Mouse (Mus musculus): ENCODE results near the gene Hoxa11. TPM values are rescaled to one million over a fixed set of nuclear protein-coding genes. Genes with fewer than 3 reads are reported as not detected.

The Hoxa11 gene
- polyA plus RNA-seq, 1 experiment = not detected

GRCm38 (mm10) chr6:52217895-52218642, 27.5 kb downstream of the Hoxa11 start:
- H3K27me3 ChIP-seq (ENCODE audit: control insufficient read depth, insufficient read depth, low read length) = peaks cover 12% of the 10 kb centered on the region; the same call in 1 of the 2 replicates
- no peaks in the 10 kb centered on the region for H3K4me1 ChIP-seq (ENCODE audit: control insufficient read depth, insufficient read depth, low read length)
- no peak for DNase-seq
- no peak overlapping the region for H3K4me3 ChIP-seq (replicated peaks; ENCODE audit: insufficient read depth, low read depth, low read length)
- H3K27ac ChIP-seq (ENCODE audit: insufficient read depth, low read length) = no peak overlapping the region
- no peak for TF ChIP-seq CTCF (IDR thresholded peaks at IDR 0.05; ENCODE audit: borderline replicate concordance, insufficient read depth, low read depth, low read length)
- TF ChIP-seq POLR2A (IDR thresholded peaks at IDR 0.05; ENCODE audit: borderline replicate concordance, insufficient read depth, low read length) = no peak
- WGBS = 9% methylated on average over 23 of the region's 23 CpGs

- Histone ChIP-seq H3K27ac (ENCODE audit: insufficient read depth, low read length) (no peak overlapping the region), H3K4me3 (replicated peaks; ENCODE audit: insufficient read depth, low read depth, low read length) (no peak overlapping the region), H3K27me3 (ENCODE audit: control insufficient read depth, insufficient read depth, low read length) (peaks cover 15% of the 10 kb centered on the region; the same call in 1 of the 2 replicates), H3K4me1 (ENCODE audit: control insufficient read depth, insufficient read depth, low read length) (no peaks in the 10 kb centered on the region)
- TF ChIP-seq CTCF (IDR thresholded peaks at IDR 0.05; ENCODE audit: borderline replicate concordance, insufficient read depth, low read depth, low read length) (no peak), POLR2A (IDR thresholded peaks at IDR 0.05; ENCODE audit: borderline replicate concordance, insufficient read depth, low read length) (no peak)
- 2% methylated on average over 25 of the region's 25 CpGs for WGBS
- DNase-seq = no peak
These were observed 28.2 kb downstream of the Hoxa11 start for GRCm38 (mm10) chr6:52217459-52217768.

- no peak for TF ChIP-seq POLR2A (IDR thresholded peaks at IDR 0.05; ENCODE audit: borderline replicate concordance, insufficient read depth, low read length)
- no peak for TF ChIP-seq CTCF (IDR thresholded peaks at IDR 0.05; ENCODE audit: borderline replicate concordance, insufficient read depth, low read depth, low read length)
- H3K4me3 ChIP-seq (replicated peaks; ENCODE audit: insufficient read depth, low read depth, low read length) = no peak overlapping the region
- whole genome bisulfite sequencing = 4% methylated on average over 56 of the region's 60 CpGs
- DNase-seq = no peak
- no peaks in the 10 kb centered on the region for H3K4me1 ChIP-seq (ENCODE audit: control insufficient read depth, insufficient read depth, low read length)
- peaks cover 16% of the 10 kb centered on the region; the same call in 1 of the 2 replicates for H3K27me3 ChIP-seq (ENCODE audit: control insufficient read depth, insufficient read depth, low read length)
- H3K27ac ChIP-seq (ENCODE audit: insufficient read depth, low read length) = no peak overlapping the region
These were observed 28.7 kb downstream of the Hoxa11 start for GRCm38 (mm10) chr6:52216691-52217458.

- Histone ChIP-seq H3K27me3 (ENCODE audit: control insufficient read depth, insufficient read depth, low read length) (peaks cover 16% of the 10 kb centered on the region; the same call in 1 of the 2 replicates), H3K4me3 (replicated peaks; ENCODE audit: insufficient read depth, low read depth, low read length) (no peak overlapping the region), H3K4me1 (ENCODE audit: control insufficient read depth, insufficient read depth, low read length) (no peaks in the 10 kb centered on the region), H3K27ac (ENCODE audit: insufficient read depth, low read length) (no peak overlapping the region)
- TF ChIP-seq CTCF (IDR thresholded peaks at IDR 0.05; ENCODE audit: borderline replicate concordance, insufficient read depth, low read depth, low read length) (no peak), POLR2A (IDR thresholded peaks at IDR 0.05; ENCODE audit: borderline replicate concordance, insufficient read depth, low read length) (no peak)
- 3% methylated on average over 30 of the region's 30 CpGs for WGBS
- no peak for DNase-seq
These were observed 29.7 kb downstream of the Hoxa11 start for GRCm38 (mm10) chr6:52215771-52216535.

- Histone ChIP-seq H3K4me3 (replicated peaks; ENCODE audit: insufficient read depth, low read depth, low read length) (no peak overlapping the region), H3K27me3 (ENCODE audit: control insufficient read depth, insufficient read depth, low read length) (peaks cover 16% of the 10 kb centered on the region; the same call in 1 of the 2 replicates), H3K27ac (ENCODE audit: insufficient read depth, low read length) (no peak overlapping the region), H3K4me1 (ENCODE audit: control insufficient read depth, insufficient read depth, low read length) (no peaks in the 10 kb centered on the region)
- 14% methylated on average over 3 of the region's 3 CpGs for WGBS
- TF ChIP-seq POLR2A (IDR thresholded peaks at IDR 0.05; ENCODE audit: borderline replicate concordance, insufficient read depth, low read length) (no peak), CTCF (IDR thresholded peaks at IDR 0.05; ENCODE audit: borderline replicate concordance, insufficient read depth, low read depth, low read length) (no peak)
- DNase-seq = no peak
These were observed 30.5 kb downstream of the Hoxa11 start for GRCm38 (mm10) chr6:52215070-52215469.

GRCm38 (mm10) chr6:52214271-52214670, 31.3 kb downstream of the Hoxa11 start:
- WGBS = 15% methylated on average over 5 of the region's 5 CpGs
- Histone ChIP-seq H3K27me3 (ENCODE audit: control insufficient read depth, insufficient read depth, low read length) (peaks cover 16% of the 10 kb centered on the region; the same call in 1 of the 2 replicates), H3K27ac (ENCODE audit: insufficient read depth, low read length) (no peak overlapping the region), H3K4me3 (replicated peaks; ENCODE audit: insufficient read depth, low read depth, low read length) (no peak overlapping the region), H3K4me1 (ENCODE audit: control insufficient read depth, insufficient read depth, low read length) (no peaks in the 10 kb centered on the region)
- no peak for DNase-seq
- TF ChIP-seq POLR2A (IDR thresholded peaks at IDR 0.05; ENCODE audit: borderline replicate concordance, insufficient read depth, low read length) = no peak
- no peak for TF ChIP-seq CTCF (IDR thresholded peaks at IDR 0.05; ENCODE audit: borderline replicate concordance, insufficient read depth, low read depth, low read length)

GRCm38 (mm10) chr6:52213119-52213986, 32.3 kb downstream of the Hoxa11 start, which contains the start of the genes Hoxa3 and Gm28308:
TSS of gene Hoxa3 (minus strand) at chr6:52213336.
TSS of gene Gm28308 (minus strand) at chr6:52213339.
- WGBS = 3% methylated on average over 38 of the region's 38 CpGs
- Histone ChIP-seq H3K4me1 (ENCODE audit: control insufficient read depth, insufficient read depth, low read length) (no peaks in the 10 kb centered on the region), H3K4me3 (replicated peaks; ENCODE audit: insufficient read depth, low read depth, low read length) (no peak within 1 kb of the TSS), H3K27ac (ENCODE audit: insufficient read depth, low read length) (no peak within 1 kb of the TSS), H3K27me3 (ENCODE audit: control insufficient read depth, insufficient read depth, low read length) (peaks cover 14% of the 10 kb centered on the region; the same call in 1 of the 2 replicates)
- no peak for TF ChIP-seq POLR2A (IDR thresholded peaks at IDR 0.05; ENCODE audit: borderline replicate concordance, insufficient read depth, low read length)
- no peak for DNase-seq

Data from cerebellum, adult 2 months (tissue).